21 mouse cellular contexts compared by ENCODE assay signal in genomic region chr1:150472525-150472924, GRCm38 (mm10). TPM values are rescaled to one million over a fixed set of nuclear protein-coding genes. Genes with fewer than 3 reads are reported as not detected.
DNase-seq lines count a peak whose midpoint lies in the region; ATAC-seq and TF ChIP-seq lines count a peak whose summit lies in the region.
"Had no signal": no experiment of that assay in that cellular context is flagged by ENCODE, and none has a peak within 500 bp of the region (broad histone marks: within the 10 kb centered on the region; RNA-seq: fewer than 3 reads in every experiment).

No protein-coding gene starts in this region.

- intact Hi-C loops in left cerebral cortex, adult 2 months (cut with DNase I) = no loop called here

- H3K4me2 ChIP-seq in myocyte (ENCODE audit: low read depth) = peak overlapping the region; percentile 46
- H3K4me2 ChIP-seq: hindbrain, embryonic 15.5 days had no signal

- H3K27me3 ChIP-seq in myocyte (ENCODE audit: control insufficient read depth, insufficient read depth, insufficient read length) = no peaks in the 10 kb centered on the region
- H3K27me3 ChIP-seq: hindbrain, embryonic 15.5 days had no signal

- peak; percentile 94 for ATAC-seq in frontal cortex, adult (ENCODE audit: low TSS enrichment)
- ATAC-seq: forebrain, postnatal 0 days; liver, postnatal 0 days; midbrain, embryonic 16.5 days had no signal

- no peak for DNase-seq in frontal cortex, postnatal 10 days (ENCODE audit: low spot score in 2 of 2)
- DNase-seq in right cerebral cortex, adult 2 months (ENCODE audit: low spot score in 2 of 2) = peak; percentile 6 to 17
- DNase-seq in right cerebral cortex, postnatal 36 days (ENCODE audit: low spot score in 2 of 2) = no peak
- peak; percentile 16 for DNase-seq in adrenal gland, postnatal 14 days
- DNase-seq in left cerebral cortex, adult 2 months (ENCODE audit: extremely low spot score in 1 of 2, low spot score in 2 of 2) = no peak
- no peak for DNase-seq in embryo, embryonic 10.5 days (ENCODE audit: low spot score)
- DNase-seq: cerebellum, adult 11-12 months; cerebellum, postnatal 10 days; forebrain, postnatal 0 days; gastrocnemius, adult 2 months; kidney, adult 2 months; liver, postnatal 0 days; thymus, postnatal 36 days had no signal

- H3K4me3 ChIP-seq in myocyte = no peak overlapping the region
- H3K4me3 ChIP-seq in left cerebral cortex, adult 2 months = no peak overlapping the region
- H3K4me3 ChIP-seq: gastrocnemius, adult 2 months; heart, embryonic 10.5 days; hindbrain, embryonic 15.5 days had no signal

- no peaks in the 10 kb centered on the region for H3K36me3 ChIP-seq in myocyte (ENCODE audit: control insufficient read depth, insufficient read depth)
- H3K36me3 ChIP-seq: heart, embryonic 10.5 days; hindbrain, embryonic 15.5 days had no signal

- no peak overlapping the region for H3ac ChIP-seq in myocyte (ENCODE audit: control insufficient read depth, insufficient read length)

- TF ChIP-seq POLR2A in myocyte (IDR thresholded peaks at IDR 0.05; ENCODE audit: insufficient read length, low read depth) = no peak

- TF ChIP-seq CTCF in left cerebral cortex, adult 2 months (IDR thresholded peaks at IDR 0.05) = no peak

- no peak overlapping the region for H3K27ac ChIP-seq in left cerebral cortex, adult 2 months
- H3K27ac ChIP-seq: gastrocnemius, adult 2 months; heart, embryonic 10.5 days; hindbrain, embryonic 15.5 days; kidney, postnatal 0 days; macrophage had no signal

- no peaks in the 10 kb centered on the region for H3K79me2 ChIP-seq in myocyte (ENCODE audit: control insufficient read depth, insufficient read depth)

TF ChIP-seq in myocyte, 11 proteins besides CTCF, POLR2A, EP300 and RAD21:
- no peak for TF ChIP-seq TCF12 (IDR thresholded peaks at IDR 0.05; ENCODE audit: insufficient read depth, poor library complexity, severe bottlenecking)
- TF ChIP-seq CEBPB (IDR thresholded peaks at IDR 0.05; ENCODE audit: insufficient read depth, poor library complexity, severe bottlenecking) = peak; percentile 58

RNA-seq across cellular contexts. Expression of gene Prg4, which starts 6.6 kb away (rescaled TPM):
- 10.1 and 12.5 TPM in 2 replicates for total RNA-seq in adrenal gland, postnatal 14 days (2021)
- 5.1 TPM for polyA plus RNA-seq in myocyte (2012; fragmentation: generic; extraction: Trizol)
- total RNA-seq in left cerebral cortex, adult 2 months (2021) = 10 to 100 TPM in 1 of 2 experiments, 1 to 10 TPM in 1; 5.7 to 13.1 TPM
- total RNA-seq: hematopoietic stem cell, adult 5-6 weeks had no signal
- polyA plus RNA-seq: macrophage had no signal

Comparison
In these comparisons a context has a peak if more than half of its experiments do, and no peak if none do; other contexts are left out.
1. DNase-seq: peak in right cerebral cortex, adult 2 months (2 of 2) and adrenal gland, postnatal 14 days (single experiment); none in frontal cortex, postnatal 10 days (0 of 2), right cerebral cortex, postnatal 36 days (0 of 2), left cerebral cortex, adult 2 months (0 of 2) and embryo, embryonic 10.5 days (single experiment).